Mouse (Mus musculus) frontal cortex, adult (tissue): ENCODE measurements around the gene Daxx.
"Not testable (repeated sequence)": the region's sequence is repeated elsewhere in the genome, so short reads cannot be mapped to it uniquely, and the experiment has no call there.

Experiments
- ATAC-seq: cut with Nextera tagmentation; 2 replicates; pipeline ENCODE4 v1.9.2; 2017; ENCODE audit warnings: mild to moderate bottlenecking, moderate library complexity, mixed read lengths; ENCODE audit not compliant: low TSS enrichment

The Daxx gene

GRCm38 (mm10) chr17:33902491-33902890 lies 6.7 kb upstream of the Daxx start:
- no peak for ATAC-seq

GRCm38 (mm10) chr17:33903911-33904651 lies 5.1 kb upstream of the Daxx start:
- not testable (repeated sequence) for ATAC-seq

GRCm38 (mm10) chr17:33904835-33905234 lies 4.4 kb upstream of the Daxx start, which contains the start of gene Platr17:
Gene Platr17 (plus strand): TSS chr17:33905135.
- not testable (repeated sequence) for ATAC-seq

GRCm38 (mm10) chr17:33908331-33909076 lies 710 bp upstream of the Daxx start:
- peak; percentile 52 for ATAC-seq

- 0 out of 2 replicates have a peak, but pooled peaks have one; percentile 8 for ATAC-seq
Observed at GRCm38 (mm10) chr17:33909869-33910250, 646 bp downstream of the Daxx start.

GRCm38 (mm10) chr17:33910346-33911051 lies 1.3 kb downstream of the Daxx start:
- no peak for ATAC-seq

- no peak for ATAC-seq
Observed at GRCm38 (mm10) chr17:33911052-33911812, 2.0 kb downstream of the Daxx start.

GRCm38 (mm10) chr17:33911813-33912414 lies 2.7 kb downstream of the Daxx start:
- no peak for ATAC-seq

GRCm38 (mm10) chr17:33913264-33913663 lies 4.0 kb downstream of the Daxx start:
- ATAC-seq, result no peak

- no peak for ATAC-seq
Observed at GRCm38 (mm10) chr17:33913905-33914304, 4.7 kb downstream of the Daxx start.

GRCm38 (mm10) chr17:33914969-33915391 lies 5.8 kb downstream of the Daxx start:
- ATAC-seq, result no peak

GRCm38 (mm10) chr17:33915671-33916250 lies 6.5 kb downstream of the Daxx start, which contains the start of the genes Tapbp and Zbtb22:
Gene Tapbp (plus strand): TSS chr17:33915899.
Gene Zbtb22 (plus strand): TSS chr17:33915904.
- peak; percentile 82 for ATAC-seq

GRCm38 (mm10) chr17:33916294-33916693 lies 7.1 kb downstream of the Daxx start:
- no peak for ATAC-seq

- no peak for ATAC-seq
Observed at GRCm38 (mm10) chr17:33916847-33917655, 7.8 kb downstream of the Daxx start.

- no peak for ATAC-seq
Observed at GRCm38 (mm10) chr17:33917656-33918292, 8.6 kb downstream of the Daxx start.

GRCm38 (mm10) chr17:33918293-33919203 lies 9.3 kb downstream of the Daxx start:
- no peak for ATAC-seq

GRCm38 (mm10) chr17:33919351-33920281 lies 10.4 kb downstream of the Daxx start:
- ATAC-seq, result peak; percentile 6; the same call in 1 of the 2 replicates
